Mouse (Mus musculus): ENCODE measurements around the gene Peak1.
"Not testable (repeated sequence)": the region's sequence is repeated elsewhere in the genome, so short reads cannot be mapped to it uniquely, and the experiment has no call there.

The Peak1 gene

GRCm38 (mm10) chr9:56417948-56418737, at the start of gene Peak1, which contains the start of gene Hmg20a:
TSS of gene Peak1 (minus strand) at chr9:56418067.
TSS of gene Hmg20a (plus strand) at chr9:56418609.
- DNase-seq (ENCODE audit: low read depth, low spot score), result peak; percentile 100

- DNase-seq (ENCODE audit: low read depth, low spot score), result no peak
Observed at GRCm38 (mm10) chr9:56466251-56466650, 48.4 kb upstream of the Peak1 start.

- DNase-seq (ENCODE audit: low read depth, low spot score), result peak; percentile 86
Observed at GRCm38 (mm10) chr9:56464863-56465654, 47.2 kb upstream of the Peak1 start.

- peak; percentile 12 for DNase-seq (ENCODE audit: low read depth, low spot score)
Observed at GRCm38 (mm10) chr9:56463686-56464515, 46.0 kb upstream of the Peak1 start.

- DNase-seq (ENCODE audit: low read depth, low spot score), result no peak
Observed at GRCm38 (mm10) chr9:56463046-56463445, 45.2 kb upstream of the Peak1 start.

- DNase-seq (ENCODE audit: low read depth, low spot score), result no peak
Observed at GRCm38 (mm10) chr9:56462606-56463005, 44.7 kb upstream of the Peak1 start.

GRCm38 (mm10) chr9:56460987-56461386, 43.1 kb upstream of the Peak1 start:
- DNase-seq (ENCODE audit: low read depth, low spot score), result peak; percentile 37

GRCm38 (mm10) chr9:56456426-56456825, 38.6 kb upstream of the Peak1 start:
- DNase-seq (ENCODE audit: low read depth, low spot score), result no peak

GRCm38 (mm10) chr9:56453038-56453815, 35.4 kb upstream of the Peak1 start:
- no peak for DNase-seq (ENCODE audit: low read depth, low spot score)

- DNase-seq (ENCODE audit: low read depth, low spot score), result no peak
Observed at GRCm38 (mm10) chr9:56451570-56451969, 33.7 kb upstream of the Peak1 start.

- DNase-seq (ENCODE audit: low read depth, low spot score), result no peak
Observed at GRCm38 (mm10) chr9:56439699-56440098, 21.8 kb upstream of the Peak1 start.

- not testable (repeated sequence) for DNase-seq (ENCODE audit: low read depth, low spot score)
Observed at GRCm38 (mm10) chr9:56437300-56437892, 19.5 kb upstream of the Peak1 start.

GRCm38 (mm10) chr9:56435821-56436526, 18.1 kb upstream of the Peak1 start:
- DNase-seq (ENCODE audit: low read depth, low spot score), result no peak

- DNase-seq (ENCODE audit: low read depth, low spot score), result no peak
Observed at GRCm38 (mm10) chr9:56424861-56425260, 7.0 kb upstream of the Peak1 start.

- peak; percentile 62 for DNase-seq (ENCODE audit: low read depth, low spot score)
Observed at GRCm38 (mm10) chr9:56421991-56422390, 4.1 kb upstream of the Peak1 start.

GRCm38 (mm10) chr9:56420892-56421601, 3.2 kb upstream of the Peak1 start:
- DNase-seq (ENCODE audit: low read depth, low spot score), result peak; percentile 72

GRCm38 (mm10) chr9:56420236-56420635, 2.4 kb upstream of the Peak1 start:
- peak; percentile 61 for DNase-seq (ENCODE audit: low read depth, low spot score)

- DNase-seq (ENCODE audit: low read depth, low spot score), result peak; percentile 98
Observed at GRCm38 (mm10) chr9:56418738-56419239, 922 bp upstream of the Peak1 start.

- DNase-seq (ENCODE audit: low read depth, low spot score), result peak; percentile 87
Observed at GRCm38 (mm10) chr9:56417415-56417947, 386 bp downstream of the Peak1 start.

All from A20 (cell line).